Mouse (Mus musculus) midbrain, embryonic 11.5 days (tissue): Measurements from ENCODE around the gene Dnah5. TPM values are rescaled to one million over a fixed set of nuclear protein-coding genes. Genes with fewer than 3 reads are reported as not detected.
"Not testable (repeated sequence)": the region's sequence is repeated elsewhere in the genome, so short reads cannot be mapped to it uniquely, and the experiment has no call there.

Experiments
- ATAC-seq: fragments of 200-750 bp; cut with Nextera tagmentation; 2 replicates; pipeline ENCODE4 v1.8.0; 2017; ENCODE audit warnings: moderate TSS enrichment, moderate library complexity; ENCODE audit not compliant: low FRiP score
- DNase-seq: peaks from one replicate; pipeline ENCODE4 v3.0.0; 2015; ENCODE audit warnings: low spot score; ENCODE audit errors: missing footprints
- H3K27ac ChIP-seq: fragments of 300-500 bp; sonication (generic); 2 replicates; pipeline ENCODE4 v1.5.1; 2014; ENCODE audit warnings: low read depth, low read length
- H3K27me3 ChIP-seq: fragments of 300-500 bp; sonication (generic); 2 replicates; pipeline ENCODE4 v1.6.1; 2014; ENCODE audit warnings: mild to moderate bottlenecking, low read length, moderate library complexity, mixed read lengths; ENCODE audit not compliant: control insufficient read depth, insufficient read depth
- H3K36me3 ChIP-seq: fragments of 300-500 bp; sonication (generic); 2 replicates; pipeline ENCODE4 v1.6.1; 2014; ENCODE audit warnings: mild to moderate bottlenecking, low read length, moderate library complexity, mixed read lengths; ENCODE audit not compliant: control insufficient read depth, insufficient read depth
- H3K4me1 ChIP-seq: fragments of 300-500 bp; sonication (generic); 2 replicates; pipeline ENCODE4 v1.6.1; 2014; ENCODE audit warnings: low read length; ENCODE audit not compliant: control insufficient read depth, insufficient read depth
- H3K4me2 ChIP-seq: fragments of 300-500 bp; sonication (generic); 2 replicates; pipeline ENCODE4 v1.6.1; 2014; ENCODE audit warnings: mild to moderate bottlenecking, moderate library complexity
- H3K4me3 ChIP-seq: fragments of 300-500 bp; sonication (generic); 2 replicates; pipeline ENCODE4 v1.5.1; 2014; ENCODE audit warnings: low read depth, low read length
- H3K9ac ChIP-seq: fragments of 300-500 bp; sonication (generic); 2 replicates; pipeline ENCODE4 v1.6.1; 2014; ENCODE audit warnings: low read length
- H3K9me3 ChIP-seq: fragments of 300-500 bp; sonication (generic); 2 replicates; pipeline ENCODE4 v1.6.1; 2016; ENCODE audit warnings: low read length; ENCODE audit not compliant: control insufficient read depth
- WGBS: fragments of 180-500 bp; shearing (Covaris S2); extraction: QIAGEN DNeasy Blood & Tissue Kit; methylation state at CpG from one replicate; pipeline ENCODE4 v1.1.7; 2014; 5-methylcytosine and 5-hydroxymethylcytosine counted together
- polyA plus RNA-seq: library from polyadenylated mRNA; unstranded; fragments of >200 nt; fragmentation: Nextera tagmentation; extraction: Ambion mirVana; gene quantifications from 2 replicates; pipeline ENCODE4 v1.2.1, GENCODE M21; 2014

Dnah5 gene
- polyA plus RNA-seq, 1 experiment from 2014 or later: 0.33 TPM

DNA sequence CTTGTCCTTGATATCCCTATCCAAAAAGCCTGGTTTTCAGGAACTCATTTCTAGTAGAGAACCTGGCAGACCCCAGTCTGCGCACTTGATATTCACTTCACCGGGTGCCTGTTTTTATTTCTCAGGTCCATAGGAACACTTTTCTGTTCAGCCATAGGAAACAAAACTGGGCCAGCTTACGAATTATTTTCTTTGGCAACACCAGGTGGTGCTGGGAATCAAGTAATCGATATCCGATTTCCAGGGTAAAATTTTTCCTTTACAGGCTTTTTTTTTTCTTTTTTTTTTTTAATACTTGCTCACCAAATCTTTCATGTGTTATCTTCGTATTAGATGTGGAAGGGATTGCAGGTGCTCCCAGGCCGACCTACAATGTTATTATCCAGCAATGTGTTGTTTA is 119.0 kb downstream of the Dnah5 start:
- WGBS: 90% methylated on average over 7 of the region's 7 CpGs
- Histone ChIP-seq H3K9ac (no peak overlapping the region), H3K4me1 (no peaks in the 10 kb centered on the region), H3K27ac (no peak overlapping the region), H3K9me3 (no peaks in the 10 kb centered on the region), H3K4me3 (no peak overlapping the region), H3K36me3 (no peaks in the 10 kb centered on the region), H3K27me3 (no peaks in the 10 kb centered on the region), H3K4me2 (no peak overlapping the region)
- DNase-seq (no peak), ATAC-seq (no peak)

DNA sequence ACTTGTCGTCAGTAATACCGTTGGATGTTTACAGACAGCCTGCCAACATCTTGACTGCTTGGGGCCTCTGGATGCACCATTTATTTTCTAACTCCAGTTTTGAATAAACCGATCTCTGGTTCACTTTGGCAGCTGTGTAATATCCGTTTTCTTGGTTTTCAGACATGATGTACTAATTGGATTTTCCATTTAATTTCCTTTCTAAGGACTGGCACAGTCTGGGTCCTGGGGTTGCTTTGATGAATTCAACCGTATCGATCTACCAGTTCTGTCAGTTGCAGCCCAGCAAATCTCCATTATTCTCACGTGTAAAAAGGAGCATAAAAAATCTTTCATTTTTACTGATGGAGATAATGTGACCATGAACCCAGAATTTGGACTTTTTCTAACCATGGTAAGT is 123.4 kb downstream of the Dnah5 start:
- DNase-seq (no peak), ATAC-seq (no peak)
- Histone ChIP-seq H3K27me3 (no peaks in the 10 kb centered on the region), H3K4me1 (no peaks in the 10 kb centered on the region), H3K27ac (no peak overlapping the region), H3K4me3 (no peak overlapping the region), H3K36me3 (no peaks in the 10 kb centered on the region), H3K9me3 (no peaks in the 10 kb centered on the region), H3K4me2 (no peak overlapping the region), H3K9ac (no peak overlapping the region)
- WGBS: 57% methylated on average over 7 of the region's 7 CpGs

DNA sequence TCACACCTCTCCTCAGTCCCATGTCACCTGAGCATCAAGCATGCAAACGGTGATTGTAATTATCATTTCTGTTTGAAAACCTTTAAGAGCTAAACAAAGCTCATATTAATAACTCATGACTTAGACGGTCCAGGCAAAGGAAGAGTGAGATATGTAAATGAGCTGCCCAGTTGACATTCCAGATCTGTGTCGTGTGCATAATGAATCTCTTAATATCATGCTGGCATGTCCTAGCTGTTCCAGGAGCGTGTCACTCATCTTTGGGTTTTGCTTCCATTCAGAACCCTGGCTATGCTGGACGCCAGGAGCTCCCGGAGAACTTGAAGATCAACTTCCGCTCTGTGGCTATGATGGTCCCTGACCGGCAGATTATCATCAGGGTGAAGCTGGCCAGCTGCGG is 123.9 kb downstream of the Dnah5 start:
- WGBS: 72% methylated on average over 9 of the region's 9 CpGs
- Histone ChIP-seq H3K27ac (no peak overlapping the region), H3K36me3 (no peaks in the 10 kb centered on the region), H3K4me2 (no peak overlapping the region), H3K4me3 (no peak overlapping the region), H3K4me1 (no peaks in the 10 kb centered on the region), H3K9me3 (no peaks in the 10 kb centered on the region), H3K27me3 (no peaks in the 10 kb centered on the region), H3K9ac (no peak overlapping the region)
- DNase-seq (no peak), ATAC-seq (peak; percentile 42; the same call in 1 of the 2 replicates)

DNA sequence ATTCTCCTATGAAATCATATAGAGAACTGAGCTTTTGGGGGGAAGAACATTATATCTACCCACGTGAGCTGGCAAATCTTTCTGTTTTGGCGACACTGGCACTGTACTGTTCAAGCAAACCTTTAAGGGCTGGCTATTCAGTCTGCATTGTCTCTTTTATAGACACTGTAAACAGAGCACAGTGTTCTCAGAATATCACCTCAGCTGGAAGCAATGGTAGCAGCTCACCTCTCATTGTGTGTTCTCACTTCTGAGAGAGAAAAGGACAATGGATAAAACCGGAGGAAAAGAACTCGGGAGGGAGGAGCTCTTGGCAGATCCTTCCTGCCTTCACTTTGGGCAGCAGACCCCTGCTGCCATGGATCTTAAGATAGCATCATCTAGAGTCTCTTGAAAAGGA is 137.6 kb downstream of the Dnah5 start:
- Histone ChIP-seq H3K4me1 (no peaks in the 10 kb centered on the region), H3K27ac (no peak overlapping the region), H3K27me3 (no peaks in the 10 kb centered on the region), H3K36me3 (no peaks in the 10 kb centered on the region), H3K9ac (no peak overlapping the region), H3K4me3 (no peak overlapping the region), H3K4me2 (no peak overlapping the region), H3K9me3 (no peaks in the 10 kb centered on the region)
- 37% methylated on average over 4 of the region's 4 CpGs for WGBS
- ATAC-seq: no peak
- DNase-seq: no peak

DNA sequence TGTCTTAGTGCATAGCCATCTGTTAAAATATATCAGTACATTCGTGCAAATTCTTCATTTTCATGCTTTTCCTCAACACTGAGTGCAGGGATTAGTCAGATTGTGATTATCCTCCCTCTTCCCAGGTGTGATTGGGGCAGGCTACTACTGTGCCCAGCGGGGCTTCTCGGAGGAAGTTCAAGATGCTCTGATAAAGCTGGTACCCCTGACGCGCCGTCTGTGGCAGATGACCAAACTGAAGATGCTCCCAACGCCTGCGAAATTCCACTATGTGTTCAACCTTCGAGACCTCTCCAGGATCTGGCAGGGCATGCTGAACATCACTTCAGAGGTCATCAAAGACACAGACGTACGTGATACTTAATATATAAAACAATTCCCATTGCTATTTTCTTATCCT is 164.0 kb downstream of the Dnah5 start:
- DNase-seq (no peak), ATAC-seq (no peak)
- no peak overlapping the region for H3K4me2 ChIP-seq
- no peaks in the 10 kb centered on the region for H3K9me3 ChIP-seq
- no peaks in the 10 kb centered on the region for H3K36me3 ChIP-seq
- 76% methylated on average over 11 of the region's 11 CpGs for WGBS
- no peaks in the 10 kb centered on the region for H3K27me3 ChIP-seq
- H3K9ac ChIP-seq: no peak overlapping the region
- no peak overlapping the region for H3K4me3 ChIP-seq
- no peak overlapping the region for H3K27ac ChIP-seq
- H3K4me1 ChIP-seq: no peaks in the 10 kb centered on the region

DNA sequence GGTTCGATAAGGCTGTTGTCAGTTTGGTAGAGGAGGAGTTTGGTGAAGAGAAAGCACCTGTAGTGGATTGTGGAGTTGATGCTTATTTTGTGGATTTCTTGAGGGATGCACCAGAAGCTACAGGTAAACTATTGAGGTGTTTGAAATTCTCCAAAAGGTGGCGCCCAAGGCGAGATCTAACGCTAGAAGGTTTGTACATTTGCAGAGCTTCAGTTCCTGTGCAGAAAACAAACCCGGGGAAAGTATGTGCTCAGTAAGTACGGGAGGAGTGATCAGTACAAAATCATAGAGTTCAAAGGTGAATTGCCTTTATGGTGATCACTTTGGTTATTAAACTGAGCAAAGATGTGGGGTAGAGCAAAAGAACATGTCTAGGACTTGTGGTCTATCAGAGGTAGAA is 166.9 kb downstream of the Dnah5 start:
- no peak for ATAC-seq
- H3K9ac ChIP-seq: no peak overlapping the region
- H3K27ac ChIP-seq: no peak overlapping the region
- no peaks in the 10 kb centered on the region for H3K9me3 ChIP-seq
- no peaks in the 10 kb centered on the region for H3K27me3 ChIP-seq
- DNase-seq: no peak
- H3K4me2 ChIP-seq: no peak overlapping the region
- H3K4me3 ChIP-seq: no peak overlapping the region
- H3K4me1 ChIP-seq: no peaks in the 10 kb centered on the region
- WGBS: 81% methylated on average over 6 of the region's 6 CpGs
- no peaks in the 10 kb centered on the region for H3K36me3 ChIP-seq

DNA sequence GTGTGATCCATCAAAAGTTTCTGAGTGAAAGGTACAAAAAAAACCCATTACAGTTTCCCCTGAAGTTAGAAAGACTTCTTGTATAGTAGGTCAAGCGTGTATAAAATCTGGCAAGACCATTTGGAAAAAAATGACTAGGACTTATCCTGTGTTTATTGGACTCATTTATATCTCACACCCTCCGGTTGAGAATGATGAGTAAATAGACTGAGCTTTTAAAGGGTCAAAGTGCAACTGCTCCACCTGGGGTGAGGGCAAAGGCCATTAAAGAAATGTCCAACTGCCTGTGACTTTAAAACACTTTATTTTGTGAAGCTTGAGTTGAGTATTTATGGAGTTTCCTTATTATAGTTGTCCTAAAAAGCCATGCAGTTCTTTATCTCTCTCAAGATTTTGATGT is 168.0 kb downstream of the Dnah5 start:
- ATAC-seq: no peak
- WGBS: 68% methylated on average over 2 of the region's 2 CpGs

DNA sequence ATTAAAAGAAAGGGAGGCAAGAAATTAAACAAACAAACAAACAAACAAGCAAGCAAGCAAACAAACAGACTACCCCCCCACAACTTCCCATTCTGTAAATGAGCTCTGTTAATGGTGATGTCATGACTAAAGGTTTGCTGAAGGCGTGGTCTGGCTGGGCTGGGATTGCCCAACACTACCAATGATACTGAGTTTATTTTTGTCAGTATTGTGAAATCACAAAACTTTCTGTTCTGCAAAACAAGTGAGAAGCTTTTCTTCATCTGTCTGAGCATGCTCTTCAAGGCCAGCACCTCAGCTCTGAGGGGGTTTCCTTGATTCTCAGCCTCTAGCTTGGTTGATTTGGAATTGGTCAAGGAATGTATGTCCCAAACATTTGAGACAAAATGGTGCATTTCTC is 170.8 kb downstream of the Dnah5 start:
- WGBS: 96% methylated on average over 1 of the region's 1 CpGs
- ATAC-seq: no peak
- no peaks in the 10 kb centered on the region for H3K9me3 ChIP-seq
- no peak for DNase-seq
- H3K4me1 ChIP-seq: no peaks in the 10 kb centered on the region
- H3K36me3 ChIP-seq: no peaks in the 10 kb centered on the region
- H3K4me2 ChIP-seq: no peak overlapping the region
- no peak overlapping the region for H3K4me3 ChIP-seq
- no peaks in the 10 kb centered on the region for H3K27me3 ChIP-seq
- H3K27ac ChIP-seq: no peak overlapping the region
- H3K9ac ChIP-seq: no peak overlapping the region

More for the DNA sequence above, 168.0 kb downstream of the Dnah5 start:
- Histone ChIP-seq H3K4me1 (no peaks in the 10 kb centered on the region), H3K36me3 (no peaks in the 10 kb centered on the region), H3K9me3 (no peaks in the 10 kb centered on the region), H3K4me3 (no peak overlapping the region), H3K27me3 (no peaks in the 10 kb centered on the region), H3K27ac (no peak overlapping the region), H3K4me2 (no peak overlapping the region), H3K9ac (no peak overlapping the region)
- DNase-seq: no peak

DNA sequence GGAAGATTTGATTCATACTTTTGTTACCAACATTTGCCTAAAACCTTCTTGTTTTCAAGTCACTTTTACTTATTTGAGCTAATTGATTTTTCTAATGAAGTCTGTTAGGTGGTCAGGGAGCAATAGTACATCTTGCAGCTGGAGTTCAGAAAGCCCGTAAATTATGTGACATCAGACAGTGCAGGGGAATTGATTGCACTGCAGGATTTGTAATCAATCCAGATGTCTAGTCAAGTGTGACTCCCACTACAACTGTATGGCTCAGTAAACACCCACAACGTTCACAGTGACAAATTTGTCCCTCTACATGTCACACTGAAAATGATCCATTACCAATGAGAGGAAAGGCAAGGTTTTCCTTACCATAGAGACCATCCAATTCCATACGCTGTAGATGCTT is 177.4 kb downstream of the Dnah5 start:
- no peak overlapping the region for H3K4me2 ChIP-seq
- no peak overlapping the region for H3K27ac ChIP-seq
- 77% methylated on average over 3 of the region's 3 CpGs for WGBS
- H3K36me3 ChIP-seq: no peaks in the 10 kb centered on the region
- DNase-seq (no peak), ATAC-seq (no peak)
- H3K4me3 ChIP-seq: no peak overlapping the region
- H3K9ac ChIP-seq: no peak overlapping the region
- H3K4me1 ChIP-seq: no peaks in the 10 kb centered on the region
- no peaks in the 10 kb centered on the region for H3K27me3 ChIP-seq
- H3K9me3 ChIP-seq: no peaks in the 10 kb centered on the region

DNA sequence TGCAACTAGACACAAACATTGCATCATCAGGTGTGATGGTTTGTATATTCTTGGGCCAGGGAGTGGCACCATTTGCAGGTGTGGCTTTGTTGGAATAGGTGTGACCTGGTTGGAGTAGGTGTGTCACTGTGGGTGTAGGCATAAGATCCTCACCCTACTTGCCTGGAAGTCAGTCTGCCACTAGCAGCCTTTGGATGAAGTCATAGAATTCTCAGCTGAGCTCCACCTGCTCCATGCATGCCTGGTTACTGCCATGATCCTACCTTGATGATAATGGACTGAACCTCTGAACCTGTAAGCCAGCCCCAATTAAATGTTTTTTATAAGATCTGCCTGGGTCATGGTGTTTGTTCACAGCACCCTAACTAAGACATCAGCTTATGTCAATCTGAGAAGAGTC is 190.2 kb downstream of the Dnah5 start:
- ATAC-seq, H3K36me3 ChIP-seq, DNase-seq, H3K27me3 ChIP-seq, H3K9me3 ChIP-seq, H3K4me2 ChIP-seq, H3K27ac ChIP-seq, H3K9ac ChIP-seq, H3K4me1 ChIP-seq, H3K4me3 ChIP-seq: not testable (repeated sequence)
